Mouse (Mus musculus): ENCODE results near the gene Trem2. TPM values are rescaled to one million over a fixed set of nuclear protein-coding genes. Genes with fewer than 3 reads are reported as not detected.

Trem2 gene
- 3.5 and 6.4 TPM in 2 replicates for polyA plus RNA-seq (2012; rRNA removed)
- 2.9 and 3.1 TPM in 2 replicates for polyA plus RNA-seq (2014; fragmentation: Nextera tagmentation; extraction: Ambion mirVana)

GRCm38 (mm10) chr17:48346231-48346630, at the start of gene Trem2:
Trem2 (plus strand) TSS chr17:48346401.
- H3K4me2 ChIP-seq (ENCODE audit: low read depth), result no peak within 1 kb of the TSS
- no peak for DNase-seq (ENCODE audit: low read depth in 3 of 3, low spot score in 3 of 3)
- no peak for ATAC-seq (ENCODE audit: insufficient read depth)
- TF ChIP-seq EP300 (IDR thresholded peaks at IDR 0.05; ENCODE audit: low read depth) (no peak), CTCF (IDR thresholded peaks at IDR 0.05; ENCODE audit: low read depth) (no peak)
- no peak within 1 kb of the TSS for H3K9ac ChIP-seq (replicated peaks)
- H3K27ac ChIP-seq, result no peak within 1 kb of the TSS
- H3K4me1 ChIP-seq (replicated peaks; ENCODE audit: control insufficient read depth in 2 of 2, insufficient read depth in 2 of 2, low read length in 1 of 2), result peaks cover 4 to 6% of the 10 kb centered on the region in 2 experiments; a peak in 2 of 4 replicates
- whole genome bisulfite sequencing (ENCODE audit: insufficient replicate concordance), result 55% methylated on average over 5 of the region's 5 CpGs
- no peaks in the 10 kb centered on the region for H3K9me3 ChIP-seq (ENCODE audit: control insufficient read depth, low read length)
- no peaks in the 10 kb centered on the region for H3K27me3 ChIP-seq (ENCODE audit: control insufficient read depth, insufficient read depth, low read length)
- H3K36me3 ChIP-seq (replicated peaks; ENCODE audit: control insufficient read depth, insufficient read depth, low read depth), result no peaks in the 10 kb centered on the region
- no peak within 1 kb of the TSS for H3K4me3 ChIP-seq (ENCODE audit: insufficient read depth in 1 of 2, low read depth in 2 of 2, low read length in 2 of 2)

DNA sequence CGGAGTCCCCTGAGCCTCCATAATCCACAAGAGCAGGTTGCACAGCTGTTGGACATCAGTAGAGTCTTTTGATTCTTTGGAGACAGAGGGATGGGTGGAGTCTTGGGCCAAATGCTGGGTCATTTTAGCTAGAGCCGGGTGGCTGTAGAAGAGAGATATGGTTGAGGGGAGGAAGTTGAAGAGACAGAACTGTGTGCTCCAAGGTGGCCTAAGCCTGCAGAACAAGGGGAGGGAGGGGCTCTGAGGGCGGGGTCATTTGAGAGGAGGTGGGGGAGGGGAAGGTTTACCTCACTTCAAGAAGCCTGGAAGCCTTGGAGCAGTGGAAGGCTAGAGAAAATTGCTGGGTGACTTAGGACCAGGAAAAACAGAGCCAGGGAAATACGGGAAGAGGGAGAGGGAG, 47.0 kb upstream of the Trem2 start, which contains the start of gene Treml2:
Gene Treml2 (plus strand): TSS at position 296 of the 400 bp plus-strand sequence.
- peak within 1 kb of the TSS; percentile 79 for H3K4me2 ChIP-seq (ENCODE audit: low read depth)
- H3K27ac ChIP-seq, result peak within 1 kb of the TSS; percentile 86

GRCm38 (mm10) chr17:48299756-48300155, 46.4 kb upstream of the Trem2 start:
- WGBS (ENCODE audit: insufficient replicate concordance), result 2% methylated on average over 7 of the region's 7 CpGs
- H3K36me3 ChIP-seq (replicated peaks; ENCODE audit: control insufficient read depth, insufficient read depth, low read depth), result peaks cover 6% of the 10 kb centered on the region
- peak; percentile 10; the same call in 1 of the 2 replicates for ATAC-seq (ENCODE audit: insufficient read depth)
- peak overlapping the region; percentile 67 to 92 for H3K4me3 ChIP-seq (ENCODE audit: insufficient read depth in 1 of 2, low read depth in 2 of 2, low read length in 2 of 2)
- peak overlapping the region; percentile 86 for H3K9ac ChIP-seq (replicated peaks)
- peaks cover 20 to 41% of the 10 kb centered on the region in 2 experiments for H3K4me1 ChIP-seq (replicated peaks; ENCODE audit: control insufficient read depth in 2 of 2, insufficient read depth in 2 of 2, low read length in 1 of 2)
- peak overlapping the region; percentile 78 for H3K27ac ChIP-seq
- no peaks in the 10 kb centered on the region for H3K9me3 ChIP-seq (ENCODE audit: control insufficient read depth, low read length)
- no peak for DNase-seq (ENCODE audit: low read depth in 3 of 3, low spot score in 3 of 3)
- no peak for TF ChIP-seq CTCF (IDR thresholded peaks at IDR 0.05; ENCODE audit: low read depth)
- no peak for TF ChIP-seq EP300 (IDR thresholded peaks at IDR 0.05; ENCODE audit: low read depth)
- no peaks in the 10 kb centered on the region for H3K27me3 ChIP-seq (ENCODE audit: control insufficient read depth, insufficient read depth, low read length)
- H3K4me2 ChIP-seq (ENCODE audit: low read depth), result peak overlapping the region; percentile 79

More for the DNA sequence above, 47.0 kb upstream of the Trem2 start, which contains the start of gene Treml2:
- Histone ChIP-seq H3K9me3 (ENCODE audit: control insufficient read depth, low read length) (no peaks in the 10 kb centered on the region), H3K9ac (replicated peaks) (peak within 1 kb of the TSS; percentile 86), H3K4me1 (replicated peaks; ENCODE audit: control insufficient read depth in 2 of 2, insufficient read depth in 2 of 2, low read length in 1 of 2) (peaks cover 20 to 41% of the 10 kb centered on the region in 2 experiments), H3K27me3 (ENCODE audit: control insufficient read depth, insufficient read depth, low read length) (no peaks in the 10 kb centered on the region), H3K36me3 (replicated peaks; ENCODE audit: control insufficient read depth, insufficient read depth, low read depth) (peaks cover 6% of the 10 kb centered on the region), H3K4me3 (ENCODE audit: insufficient read depth in 1 of 2, low read depth in 2 of 2, low read length in 2 of 2) (peak within 1 kb of the TSS; percentile 67 to 92)
- ATAC-seq (ENCODE audit: insufficient read depth) (peak; percentile 85), DNase-seq (ENCODE audit: low read depth in 3 of 3, low spot score in 3 of 3) (peak; percentile 76 to 83 (median 79))
- WGBS (ENCODE audit: insufficient replicate concordance), result 3% methylated on average over 3 of the region's 4 CpGs
- peak; percentile 75 for TF ChIP-seq EP300 (IDR thresholded peaks at IDR 0.05; ENCODE audit: low read depth)
- TF ChIP-seq CTCF (IDR thresholded peaks at IDR 0.05; ENCODE audit: low read depth), result no peak

- Histone ChIP-seq H3K27me3 (ENCODE audit: control insufficient read depth, insufficient read depth, low read length) (no peaks in the 10 kb centered on the region), H3K27ac (peak overlapping the region; percentile 78), H3K9ac (replicated peaks) (peak overlapping the region; percentile 86), H3K4me1 (replicated peaks; ENCODE audit: control insufficient read depth in 2 of 2, insufficient read depth in 2 of 2, low read length in 1 of 2) (peaks cover 20 to 41% of the 10 kb centered on the region in 2 experiments), H3K4me3 (ENCODE audit: insufficient read depth in 1 of 2, low read depth in 2 of 2, low read length in 2 of 2) (peak overlapping the region; percentile 67 to 92), H3K4me2 (ENCODE audit: low read depth) (peak overlapping the region; percentile 79), H3K36me3 (replicated peaks; ENCODE audit: control insufficient read depth, insufficient read depth, low read depth) (peaks cover 6% of the 10 kb centered on the region), H3K9me3 (ENCODE audit: control insufficient read depth, low read length) (no peaks in the 10 kb centered on the region)
- DNase-seq (ENCODE audit: low read depth in 3 of 3, low spot score in 3 of 3), result peak in 2 of 3 experiments; percentile 47 to 60
- peak; percentile 29; the same call in 1 of the 2 replicates for TF ChIP-seq CTCF (IDR thresholded peaks at IDR 0.05; ENCODE audit: low read depth)
- no peak for TF ChIP-seq EP300 (IDR thresholded peaks at IDR 0.05; ENCODE audit: low read depth)
- peak; percentile 80 for ATAC-seq (ENCODE audit: insufficient read depth)
- 13% methylated on average over 7 of the region's 7 CpGs for WGBS (ENCODE audit: insufficient replicate concordance)
Observed at GRCm38 (mm10) chr17:48300199-48300598, 46.0 kb upstream of the Trem2 start.

DNA sequence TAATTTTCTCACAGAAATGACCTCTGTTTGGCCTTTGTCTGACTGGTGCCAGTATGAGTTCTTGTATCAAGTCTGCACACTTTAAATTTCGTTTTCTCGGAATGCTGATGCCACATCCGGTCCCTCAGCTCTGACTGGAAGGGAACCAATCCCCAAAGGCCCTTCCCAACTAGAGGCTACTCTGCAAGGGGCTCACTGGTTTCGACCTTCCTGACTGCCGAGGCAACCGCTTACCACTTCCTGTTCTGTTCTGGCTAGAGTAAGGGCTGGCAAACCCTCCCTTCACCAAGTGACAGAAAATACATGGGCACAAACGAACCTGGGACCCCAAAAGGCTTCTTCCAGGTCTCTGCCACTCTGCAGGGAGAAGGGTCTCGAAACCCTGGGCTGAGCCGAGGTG, 45.3 kb upstream of the Trem2 start:
- DNase-seq (ENCODE audit: low read depth in 3 of 3, low spot score in 3 of 3), result peak in 1 of 3 experiments; percentile 44
- WGBS (ENCODE audit: insufficient replicate concordance), result 9% methylated on average over 9 of the region's 9 CpGs

More for the DNA sequence above, 45.3 kb upstream of the Trem2 start:
- peaks cover 20 to 41% of the 10 kb centered on the region in 2 experiments for H3K4me1 ChIP-seq (replicated peaks; ENCODE audit: control insufficient read depth in 2 of 2, insufficient read depth in 2 of 2, low read length in 1 of 2)
- H3K9ac ChIP-seq (replicated peaks), result peak overlapping the region; percentile 86
- H3K9me3 ChIP-seq (ENCODE audit: control insufficient read depth, low read length), result no peaks in the 10 kb centered on the region
- TF ChIP-seq CTCF (IDR thresholded peaks at IDR 0.05; ENCODE audit: low read depth) (no peak), EP300 (IDR thresholded peaks at IDR 0.05; ENCODE audit: low read depth) (no peak)
- peak overlapping the region; percentile 78 for H3K27ac ChIP-seq
- peaks cover 6% of the 10 kb centered on the region for H3K36me3 ChIP-seq (replicated peaks; ENCODE audit: control insufficient read depth, insufficient read depth, low read depth)
- peak; percentile 2; the same call in 1 of the 2 replicates for ATAC-seq (ENCODE audit: insufficient read depth)
- H3K4me2 ChIP-seq (ENCODE audit: low read depth), result peak overlapping the region; percentile 79
- no peaks in the 10 kb centered on the region for H3K27me3 ChIP-seq (ENCODE audit: control insufficient read depth, insufficient read depth, low read length)
- peak overlapping the region; percentile 67 to 92 for H3K4me3 ChIP-seq (ENCODE audit: insufficient read depth in 1 of 2, low read depth in 2 of 2, low read length in 2 of 2)

Measured in liver, embryonic 14.5 days (tissue).